Mouse (Mus musculus): ENCODE measurements around the gene Cfap69. TPM values are rescaled to one million over a fixed set of nuclear protein-coding genes. Genes with fewer than 3 reads are reported as not detected.

Gene Cfap69
- 1.9 and 2.4 TPM in 2 replicates for polyA plus RNA-seq (2016; fragmentation: Nextera tagmentation; extraction: Ambion mirVana)

DNA sequence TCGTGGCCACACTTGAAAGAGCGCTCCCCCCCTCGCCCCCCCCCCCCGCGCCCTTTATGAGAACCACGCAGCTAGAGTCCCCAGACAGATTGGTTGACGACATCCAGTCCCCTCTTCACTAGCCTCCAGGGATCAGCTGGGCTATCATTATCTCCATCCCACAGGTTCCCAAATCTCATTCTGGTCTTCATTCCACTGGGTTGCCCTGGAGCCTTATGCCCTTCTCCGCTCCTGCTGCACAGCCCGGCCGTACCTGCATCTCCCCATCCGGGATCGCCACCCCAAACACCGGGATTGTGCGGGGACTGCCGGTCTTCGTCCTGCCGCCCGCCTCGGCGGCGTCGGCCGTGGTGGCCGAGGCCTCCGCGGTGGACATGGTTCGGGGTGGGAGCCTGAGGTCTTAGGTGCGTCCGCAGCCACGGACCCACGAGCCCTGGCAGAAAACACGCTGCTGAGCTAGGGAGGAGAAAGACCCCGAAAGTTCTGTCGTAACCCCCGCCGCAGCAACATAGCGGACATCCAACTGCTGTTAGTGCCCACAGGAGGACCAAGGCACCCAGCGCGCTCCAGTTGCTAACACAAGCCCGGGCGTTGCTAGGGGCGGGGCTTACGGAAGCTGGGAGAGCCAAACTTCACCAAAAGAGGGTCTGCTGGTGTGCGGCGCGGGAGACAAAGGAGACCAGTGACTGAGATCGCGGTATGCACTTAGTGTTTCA lies at the start of gene Cfap69:
Gene Cfap69, minus strand, starts transcription at position 585 of the 716 bp plus-strand sequence.
- peaks cover 7% of the 10 kb centered on the region; the same call in 1 of the 2 replicates for H3K27me3 ChIP-seq (ENCODE audit: low read depth, poor library complexity, severe bottlenecking)
- H3K27ac ChIP-seq, result peak within 1 kb of the TSS; percentile 84
- under 1% methylated on average over 48 of the region's 48 CpGs for WGBS
- peaks cover 14% of the 10 kb centered on the region; the same call in 1 of the 2 replicates for H3K4me1 ChIP-seq
- peak; percentile 94 for DNase-seq (ENCODE audit: low spot score)
- H3K9me3 ChIP-seq (replicated peaks), result no peaks in the 10 kb centered on the region
- H3K4me3 ChIP-seq, result peak within 1 kb of the TSS; percentile 79
- peaks cover 2% of the 10 kb centered on the region; the same call in 1 of the 2 replicates for H3K36me3 ChIP-seq

DNA sequence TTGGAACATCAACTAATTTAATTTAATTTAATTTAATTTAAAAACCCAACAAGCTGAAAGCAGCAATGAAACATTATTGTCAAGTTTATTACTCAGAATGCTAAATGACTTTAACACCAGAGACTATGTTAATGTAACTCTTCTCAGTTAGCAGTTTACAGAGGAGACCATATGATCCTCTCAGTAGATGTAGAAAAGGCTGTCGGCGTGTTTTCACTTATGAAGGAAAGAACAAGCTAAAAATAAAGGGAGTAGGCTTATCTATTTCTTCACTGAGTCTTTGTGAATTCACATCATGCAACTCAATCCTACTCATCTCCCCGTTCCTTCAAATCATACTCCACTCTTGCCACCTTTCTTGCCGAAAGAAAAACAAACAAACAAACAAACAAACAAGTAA lies 47.0 kb upstream of the Cfap69 start:
- DNase-seq (ENCODE audit: low spot score), result no peak
- WGBS, result 83% methylated on average over 4 of the region's 4 CpGs
- H3K27me3 ChIP-seq (ENCODE audit: low read depth, poor library complexity, severe bottlenecking), result no peaks in the 10 kb centered on the region
- H3K27ac ChIP-seq, result no peak overlapping the region
- H3K36me3 ChIP-seq, result no peaks in the 10 kb centered on the region
- no peaks in the 10 kb centered on the region for H3K9me3 ChIP-seq (replicated peaks)
- no peak overlapping the region for H3K4me3 ChIP-seq
- 0 out of 2 replicates have a peak, but pooled peaks cover 6% of the 10 kb centered on the region for H3K4me1 ChIP-seq

DNA sequence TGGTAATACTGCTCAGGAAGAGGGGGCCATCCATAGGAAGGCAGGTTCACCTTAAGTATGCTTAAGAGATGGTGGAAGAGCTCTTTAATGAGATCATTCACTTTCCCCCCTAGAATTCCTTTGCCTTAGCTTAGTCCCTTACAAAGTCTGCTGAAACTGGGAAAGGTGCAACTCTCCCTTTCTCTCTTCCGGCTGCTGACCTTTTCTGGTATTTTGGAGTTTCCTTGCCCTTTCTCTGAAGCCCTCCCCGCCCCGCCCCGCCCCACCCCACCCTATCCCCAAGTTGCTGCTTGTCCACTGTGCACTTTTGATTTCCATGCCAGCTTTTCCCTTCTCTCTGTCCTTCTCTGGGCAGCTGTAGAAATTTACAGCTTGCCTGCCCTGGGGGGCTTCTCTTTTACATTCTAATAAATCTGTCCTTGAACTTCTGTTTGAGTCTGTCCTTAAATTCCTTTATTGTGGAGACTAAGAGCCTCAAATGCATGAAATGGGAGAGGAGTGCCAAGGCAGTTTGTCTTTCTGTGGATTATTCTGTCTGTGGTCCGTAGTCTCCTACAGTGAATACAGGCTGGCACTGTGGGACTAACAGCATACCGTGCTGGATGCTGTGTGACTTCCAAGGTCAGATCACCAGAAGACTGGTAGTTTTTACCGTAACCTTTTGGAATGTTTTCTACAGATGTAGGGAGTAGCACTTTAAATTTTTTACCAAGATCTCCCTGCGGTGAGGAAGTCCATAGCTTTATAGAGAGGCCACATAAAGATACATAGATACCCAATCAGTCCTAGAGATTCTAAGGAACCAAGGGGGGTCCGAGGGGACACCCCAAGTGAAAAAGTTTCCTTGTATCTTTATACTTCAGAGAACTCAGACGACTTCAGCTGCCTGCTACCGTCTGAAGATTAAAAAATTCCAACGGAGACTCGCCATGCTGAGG lies 43.6 kb upstream of the Cfap69 start:
- H3K27ac ChIP-seq, result no peak overlapping the region
- no peaks in the 10 kb centered on the region for H3K9me3 ChIP-seq (replicated peaks)
- 0 out of 2 replicates have a peak, but pooled peaks cover 6% of the 10 kb centered on the region for H3K4me1 ChIP-seq
- H3K4me3 ChIP-seq, result no peak overlapping the region
- 63% methylated on average over 13 of the region's 13 CpGs for WGBS
- DNase-seq (ENCODE audit: low spot score), result no peak
- H3K27me3 ChIP-seq (ENCODE audit: low read depth, poor library complexity, severe bottlenecking), result no peaks in the 10 kb centered on the region
- no peaks in the 10 kb centered on the region for H3K36me3 ChIP-seq

DNA sequence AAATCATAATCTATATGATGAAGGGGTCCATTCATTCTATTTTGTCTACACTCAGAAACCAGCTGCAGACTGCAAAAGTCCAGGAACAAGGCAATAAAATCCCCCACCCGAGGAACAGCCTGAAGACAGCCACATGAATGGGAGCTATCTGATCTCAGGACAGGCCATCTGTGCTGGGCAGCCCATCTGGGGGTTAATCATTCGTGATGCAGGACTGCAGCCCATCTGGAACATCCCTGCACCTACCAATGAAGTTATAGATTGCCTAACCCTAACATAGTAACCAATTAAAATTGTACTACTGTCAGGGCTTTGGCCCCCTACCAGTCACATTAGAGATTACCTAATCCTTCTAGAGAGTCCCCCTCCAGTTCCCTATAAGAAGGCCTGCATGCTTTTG lies 41.0 kb upstream of the Cfap69 start:
- H3K4me1 ChIP-seq, result 0 out of 2 replicates have a peak, but pooled peaks cover 6% of the 10 kb centered on the region
- H3K9me3 ChIP-seq (replicated peaks), result no peaks in the 10 kb centered on the region
- H3K27me3 ChIP-seq (ENCODE audit: low read depth, poor library complexity, severe bottlenecking), result no peaks in the 10 kb centered on the region
- DNase-seq (ENCODE audit: low spot score), result no peak
- H3K36me3 ChIP-seq, result no peaks in the 10 kb centered on the region
- WGBS, result 33% methylated on average over 2 of the region's 2 CpGs
- no peak overlapping the region for H3K4me3 ChIP-seq
- H3K27ac ChIP-seq, result no peak overlapping the region

DNA sequence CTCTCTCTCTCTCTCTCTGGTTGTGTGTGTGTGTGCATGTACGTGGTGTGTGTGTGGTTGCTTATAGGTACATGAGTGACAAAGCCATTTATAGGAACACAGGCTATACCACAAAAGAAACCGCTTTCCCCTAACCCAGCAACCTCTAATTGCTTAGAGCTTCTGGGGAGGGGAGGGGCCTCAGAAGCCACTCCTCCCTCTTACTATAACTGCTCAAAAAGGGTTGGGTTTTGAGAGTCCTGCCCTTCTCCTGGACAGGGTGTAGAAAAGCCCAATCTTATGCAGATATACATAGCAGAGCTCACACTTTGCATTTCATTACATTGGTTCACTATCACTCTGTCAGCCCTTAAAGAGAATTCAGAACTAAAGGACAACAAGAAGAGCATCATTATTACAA lies 36.3 kb upstream of the Cfap69 start:
- H3K36me3 ChIP-seq, result no peaks in the 10 kb centered on the region
- H3K4me1 ChIP-seq, result no peaks in the 10 kb centered on the region
- WGBS, result 91% methylated on average over 2 of the region's 2 CpGs
- no peak for DNase-seq (ENCODE audit: low spot score)
- no peaks in the 10 kb centered on the region for H3K27me3 ChIP-seq (ENCODE audit: low read depth, poor library complexity, severe bottlenecking)
- no peak overlapping the region for H3K27ac ChIP-seq
- H3K9me3 ChIP-seq (replicated peaks), result no peaks in the 10 kb centered on the region
- no peak overlapping the region for H3K4me3 ChIP-seq

DNA sequence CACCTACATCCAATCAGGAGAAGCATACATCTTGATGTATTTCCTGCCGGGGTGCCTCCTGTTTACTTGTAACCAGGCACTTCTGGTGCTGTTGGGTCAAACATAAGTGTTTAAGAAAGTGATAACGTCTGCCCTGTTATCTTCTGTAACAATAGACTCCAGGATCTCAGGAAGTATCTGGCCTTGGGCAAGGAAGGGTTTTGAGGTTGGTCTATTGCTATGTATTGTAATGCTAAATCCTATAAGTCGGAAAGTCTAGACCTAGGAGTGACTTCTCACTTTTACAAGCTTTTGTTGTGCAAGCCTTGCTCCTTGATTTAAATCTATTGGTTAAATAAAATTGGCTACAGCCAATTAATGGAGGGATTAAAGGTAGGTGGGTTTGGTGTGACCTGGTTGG lies 34.8 kb upstream of the Cfap69 start:
- Histone ChIP-seq H3K27me3 (ENCODE audit: low read depth, poor library complexity, severe bottlenecking) (no peaks in the 10 kb centered on the region), H3K9me3 (replicated peaks) (no peaks in the 10 kb centered on the region), H3K27ac (no peak overlapping the region), H3K4me3 (no peak overlapping the region), H3K4me1 (no peaks in the 10 kb centered on the region), H3K36me3 (no peaks in the 10 kb centered on the region)
- no peak for DNase-seq (ENCODE audit: low spot score)
- WGBS, result 72% methylated on average over 3 of the region's 3 CpGs

DNA sequence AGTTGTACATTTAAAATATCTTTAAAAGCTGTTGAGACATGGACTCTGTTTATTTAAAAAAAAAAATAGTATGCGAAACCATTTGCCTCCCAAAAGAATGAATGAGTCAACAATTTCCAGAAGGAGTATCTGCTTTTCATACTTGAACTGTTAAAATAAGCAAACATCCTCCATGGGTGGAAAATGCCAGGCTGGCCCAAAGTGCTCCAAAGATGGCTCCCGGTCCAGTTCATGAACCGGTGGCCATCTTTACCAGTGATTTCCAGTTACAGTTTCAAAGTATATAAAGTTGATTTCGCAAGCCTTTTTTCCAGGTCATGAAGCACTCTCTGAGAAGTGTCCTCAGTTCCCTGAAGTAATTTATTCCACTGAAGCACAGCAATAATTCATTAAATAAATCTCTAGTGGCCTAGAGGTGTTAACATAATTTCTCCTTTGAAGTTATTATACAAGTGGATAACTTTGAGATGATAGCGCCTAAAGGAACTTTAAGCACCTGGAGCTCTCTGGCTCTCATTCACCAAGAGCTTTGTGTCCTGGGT lies 31.4 kb upstream of the Cfap69 start:
- Histone ChIP-seq H3K27me3 (ENCODE audit: low read depth, poor library complexity, severe bottlenecking) (peaks cover 5% of the 10 kb centered on the region), H3K27ac (no peak overlapping the region), H3K4me1 (no peaks in the 10 kb centered on the region), H3K9me3 (replicated peaks) (no peaks in the 10 kb centered on the region), H3K4me3 (no peak overlapping the region), H3K36me3 (no peaks in the 10 kb centered on the region)
- DNase-seq (ENCODE audit: low spot score), result no peak
- WGBS, result 97% methylated on average over 5 of the region's 5 CpGs

DNA sequence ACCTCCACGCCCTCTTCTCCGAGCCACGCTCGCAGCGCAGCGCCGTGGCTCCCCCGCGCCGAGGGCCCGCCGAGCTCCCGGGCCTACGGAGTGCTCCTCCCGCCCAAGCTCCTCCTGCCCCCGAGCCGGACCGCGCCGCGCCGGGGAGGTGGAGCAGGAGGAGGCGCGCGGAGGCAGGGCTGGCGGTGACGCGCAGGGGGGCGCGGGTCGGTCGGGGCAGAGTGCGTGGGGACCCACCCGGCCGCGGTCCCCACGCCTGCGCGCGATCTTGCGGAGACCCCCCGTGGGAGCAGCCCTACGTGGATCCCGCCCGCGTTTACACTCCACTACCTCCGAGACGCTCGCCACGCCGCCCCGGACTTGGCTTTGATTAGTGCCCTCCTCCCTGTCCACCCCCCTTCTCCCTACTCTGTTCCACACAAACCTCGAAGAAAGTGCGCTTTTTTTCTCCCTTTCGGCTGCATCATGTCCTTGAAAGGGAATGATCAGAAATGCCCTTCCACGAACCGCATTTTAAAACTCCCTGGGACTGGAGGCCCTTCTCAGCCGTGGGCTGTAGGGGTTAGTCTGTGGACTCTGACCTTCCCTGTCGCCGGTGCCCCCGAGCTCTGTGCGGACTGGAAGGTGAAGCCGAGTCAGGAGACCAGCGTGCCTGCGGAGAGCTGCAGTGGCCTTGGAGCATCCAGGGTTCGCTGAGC lies 30.1 kb upstream of the Cfap69 start, which contains the start of gene Steap2:
Gene Steap2, minus strand, starts transcription at position 623 of the 698 bp plus-strand sequence.
- Histone ChIP-seq H3K27ac (peak within 1 kb of the TSS; percentile 95), H3K9me3 (replicated peaks) (no peaks in the 10 kb centered on the region), H3K27me3 (ENCODE audit: low read depth, poor library complexity, severe bottlenecking) (peaks cover 5% of the 10 kb centered on the region), H3K36me3 (no peaks in the 10 kb centered on the region), H3K4me1 (no peaks in the 10 kb centered on the region), H3K4me3 (peak within 1 kb of the TSS; percentile 87)
- WGBS, result under 1% methylated on average over 64 of the region's 66 CpGs
- DNase-seq (ENCODE audit: low spot score), result peak; percentile 77

DNA sequence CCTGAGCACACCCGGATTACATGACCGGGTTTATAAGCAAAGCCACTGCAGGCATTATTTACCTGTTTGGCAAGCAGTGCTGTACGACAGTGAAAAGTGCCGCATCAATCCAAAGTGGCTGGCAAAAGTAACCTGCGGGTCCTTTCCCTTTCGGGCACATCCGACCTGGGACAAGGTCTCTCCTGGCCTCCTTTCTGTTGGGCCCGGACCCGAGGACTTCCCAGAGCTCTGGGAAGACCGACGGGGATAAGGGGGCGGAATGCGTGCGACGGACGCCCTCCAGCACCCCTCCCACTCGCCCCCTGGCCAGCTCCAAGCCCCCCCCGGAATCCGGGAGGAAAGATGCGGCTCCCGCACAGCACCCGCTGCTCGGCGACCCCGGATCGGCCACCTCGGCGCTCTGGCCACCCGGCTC lies 29.5 kb upstream of the Cfap69 start:
- no peaks in the 10 kb centered on the region for H3K4me1 ChIP-seq

DNA sequence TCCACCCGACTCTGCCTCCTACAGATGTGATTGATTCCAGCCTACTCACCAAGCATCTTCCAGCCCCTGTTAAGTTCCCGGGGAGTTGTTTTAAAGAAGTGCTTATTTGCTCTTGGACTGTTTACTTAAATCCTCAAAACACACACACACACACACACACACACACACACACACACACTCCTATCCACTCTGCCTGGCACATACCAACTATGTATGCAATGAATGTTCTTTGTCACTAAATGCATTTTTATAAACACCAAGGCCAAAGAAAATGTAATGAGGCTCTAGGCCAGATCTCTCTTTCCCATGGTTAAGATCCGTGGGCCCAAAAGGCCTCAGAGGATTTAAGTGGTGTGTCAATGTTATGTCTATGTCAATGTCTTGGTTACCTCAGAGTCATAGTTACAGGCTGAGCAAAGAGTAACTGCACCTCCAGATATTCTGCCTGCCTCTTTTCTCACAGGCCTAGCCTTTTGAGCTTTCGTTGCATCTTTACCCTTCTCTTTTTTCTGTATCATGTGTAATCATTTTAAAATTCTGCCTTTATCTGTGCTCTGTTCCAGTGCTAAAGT lies 28.2 kb upstream of the Cfap69 start:
- no peak overlapping the region for H3K4me3 ChIP-seq
- 56% methylated on average over 4 of the region's 4 CpGs for WGBS
- no peaks in the 10 kb centered on the region for H3K9me3 ChIP-seq (replicated peaks)
- H3K27me3 ChIP-seq (ENCODE audit: low read depth, poor library complexity, severe bottlenecking), result peaks cover 5% of the 10 kb centered on the region
- no peaks in the 10 kb centered on the region for H3K4me1 ChIP-seq
- no peak overlapping the region for H3K27ac ChIP-seq
- DNase-seq (ENCODE audit: low spot score), result no peak
- no peaks in the 10 kb centered on the region for H3K36me3 ChIP-seq

More for the DNA sequence above, 29.5 kb upstream of the Cfap69 start:
- Histone ChIP-seq H3K36me3 (no peaks in the 10 kb centered on the region), H3K4me3 (peak overlapping the region; percentile 87), H3K27me3 (ENCODE audit: low read depth, poor library complexity, severe bottlenecking) (peaks cover 5% of the 10 kb centered on the region), H3K9me3 (replicated peaks) (no peaks in the 10 kb centered on the region), H3K27ac (peak overlapping the region; percentile 95)
- peak; percentile 70 for DNase-seq (ENCODE audit: low spot score)
- whole genome bisulfite sequencing, result under 1% methylated on average over 24 of the region's 29 CpGs

DNA sequence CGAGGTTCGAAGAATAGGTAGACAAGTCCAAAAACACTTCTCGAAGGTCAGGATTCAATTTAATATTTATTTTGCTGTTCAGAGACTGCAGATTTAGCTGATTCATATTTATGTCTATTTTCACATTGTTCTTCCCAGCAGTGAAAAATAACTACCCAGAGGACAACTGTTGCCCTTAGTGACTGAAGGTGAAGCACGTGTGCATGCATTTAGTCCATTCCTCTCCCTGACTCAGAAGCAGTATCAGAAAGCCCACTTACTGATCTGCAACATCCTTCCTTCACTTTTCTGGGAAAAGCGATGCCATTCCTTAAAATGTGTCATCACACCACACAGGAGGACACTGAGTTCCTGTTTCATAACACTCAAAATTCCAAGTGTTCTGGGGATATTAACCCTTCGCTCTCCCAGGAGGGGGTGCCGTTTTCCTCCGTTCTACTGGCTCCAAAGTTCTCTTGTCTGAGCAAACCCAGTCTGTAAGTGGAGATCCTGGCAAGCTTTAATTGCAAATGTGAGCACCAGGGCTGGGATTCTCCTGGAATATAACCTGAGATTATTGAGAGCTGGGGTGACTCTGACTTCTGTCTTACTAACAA lies 25.0 kb upstream of the Cfap69 start:
- 78% methylated on average over 8 of the region's 8 CpGs for WGBS
- H3K27me3 ChIP-seq (ENCODE audit: low read depth, poor library complexity, severe bottlenecking), result peaks cover 5% of the 10 kb centered on the region
- H3K4me3 ChIP-seq, result no peak overlapping the region
- no peaks in the 10 kb centered on the region for H3K4me1 ChIP-seq
- H3K27ac ChIP-seq, result no peak overlapping the region
- no peaks in the 10 kb centered on the region for H3K9me3 ChIP-seq (replicated peaks)
- DNase-seq (ENCODE audit: low spot score), result no peak
- H3K36me3 ChIP-seq, result no peaks in the 10 kb centered on the region

DNA sequence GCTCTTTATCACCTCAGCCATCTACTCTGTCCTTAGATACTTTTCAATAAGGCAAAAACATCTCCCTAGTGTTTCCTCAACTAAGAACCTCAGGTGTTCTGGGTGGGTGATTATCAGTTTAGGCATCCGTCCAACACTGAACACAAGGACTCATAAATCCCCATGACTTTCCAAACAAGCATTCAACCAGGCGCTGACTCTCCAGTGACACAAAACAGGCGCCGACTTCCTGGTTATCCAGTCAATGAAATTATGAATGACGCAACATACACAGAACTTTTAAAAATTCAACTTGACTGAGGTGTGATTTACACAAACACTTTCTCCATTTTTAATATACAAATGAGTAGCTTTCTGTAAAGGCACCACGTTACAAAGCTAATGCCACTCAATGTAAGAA lies 24.2 kb upstream of the Cfap69 start:
- no peaks in the 10 kb centered on the region for H3K9me3 ChIP-seq (replicated peaks)
- H3K27ac ChIP-seq, result no peak overlapping the region
- no peaks in the 10 kb centered on the region for H3K4me1 ChIP-seq
- no peaks in the 10 kb centered on the region for H3K36me3 ChIP-seq
- H3K27me3 ChIP-seq (ENCODE audit: low read depth, poor library complexity, severe bottlenecking), result peaks cover 5% of the 10 kb centered on the region
- WGBS, result 73% methylated on average over 6 of the region's 6 CpGs
- H3K4me3 ChIP-seq, result no peak overlapping the region
- no peak for DNase-seq (ENCODE audit: low spot score)

Data from limb, embryonic 10.5 days (tissue).